18 mouse cellular contexts compared by ENCODE assay signal in genomic region chr6:82707241-82707640, GRCm38 (mm10).
"Had no signal": no experiment of that assay in that cellular context is flagged by ENCODE, and none has a peak within 500 bp of the region (broad histone marks: within the 10 kb centered on the region; RNA-seq: fewer than 3 reads in every experiment).

No protein-coding gene starts in this region.

- H3K9ac ChIP-seq: lung, embryonic 14.5 days; midbrain, embryonic 13.5 days; midbrain, embryonic 15.5 days; neural tube, embryonic 13.5 days; neural tube, embryonic 15.5 days had no signal

- H3K4me2 ChIP-seq: lung, embryonic 14.5 days; midbrain, embryonic 11.5 days; midbrain, embryonic 13.5 days; midbrain, embryonic 15.5 days; neural tube, embryonic 13.5 days; neural tube, embryonic 15.5 days had no signal

- DNase-seq: lung, adult 18-20 months; lung, embryonic 14.5 days; lung, postnatal 10 days; lung, postnatal 4 days; retina, postnatal 1 day; right cerebral cortex, adult 18-20 months; right cerebral cortex, postnatal 25 days; right cerebral cortex, postnatal 4 days; spleen, adult 18-20 months; thymus, adult 18-20 months; thymus, postnatal 14 days; thymus, postnatal 36 days had no signal

- H3K27me3 ChIP-seq: midbrain, embryonic 13.5 days; midbrain, embryonic 15.5 days; neural tube, embryonic 13.5 days; neural tube, embryonic 15.5 days had no signal

- H3K4me3 ChIP-seq: midbrain, embryonic 13.5 days; midbrain, embryonic 15.5 days; myocyte; neural tube, embryonic 13.5 days; neural tube, embryonic 15.5 days had no signal

- ATAC-seq: midbrain, embryonic 13.5 days; midbrain, embryonic 15.5 days had no signal

- H3K4me1 ChIP-seq: midbrain, embryonic 13.5 days; midbrain, embryonic 15.5 days; neural tube, embryonic 13.5 days; neural tube, embryonic 15.5 days had no signal

- H3K36me3 ChIP-seq: midbrain, embryonic 13.5 days; midbrain, embryonic 15.5 days; neural tube, embryonic 13.5 days; neural tube, embryonic 15.5 days had no signal

- H3K27ac ChIP-seq: midbrain, embryonic 13.5 days; midbrain, embryonic 15.5 days; neural tube, embryonic 13.5 days; neural tube, embryonic 15.5 days had no signal

- H3K9me3 ChIP-seq: midbrain, embryonic 13.5 days; midbrain, embryonic 15.5 days; neural tube, embryonic 13.5 days; neural tube, embryonic 15.5 days had no signal
